Mouse (Mus musculus): ENCODE measurements at regions not wholly inside any gene's neighbourhood (a gene's known extent, or its start where the extent isn't known, plus 50 kb on each side); places are given as distances from the start of the nearest gene placed in this dataset.
A peak's percentile ranks its signal among the peaks of the same experiment; 100 is the strongest.

DNA sequence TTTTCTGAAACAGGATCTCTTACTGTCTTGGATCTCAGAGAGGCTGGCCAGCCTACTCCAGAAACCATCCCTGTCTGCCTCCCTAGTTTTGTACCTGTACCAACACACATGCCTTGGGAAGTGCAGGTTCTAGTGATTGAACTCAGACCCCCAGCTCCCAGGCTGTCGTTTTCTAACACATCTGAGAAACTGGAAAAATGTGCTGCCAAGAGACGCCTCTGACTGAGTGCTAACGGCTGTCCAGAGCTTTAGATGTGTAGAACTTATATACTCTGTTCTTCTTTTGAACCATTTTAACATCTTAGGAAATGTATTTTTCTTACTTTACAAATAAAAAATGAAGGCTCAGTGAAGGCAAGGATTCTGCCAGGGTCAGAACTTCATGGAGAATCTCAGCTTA is 85.8 kb upstream of the Usp47 start:
- WGBS: 80% methylated on average over 3 of the region's 3 CpGs
- no peak for ATAC-seq (replicated peaks; ENCODE audit: low FRiP score, low read depth)

DNA sequence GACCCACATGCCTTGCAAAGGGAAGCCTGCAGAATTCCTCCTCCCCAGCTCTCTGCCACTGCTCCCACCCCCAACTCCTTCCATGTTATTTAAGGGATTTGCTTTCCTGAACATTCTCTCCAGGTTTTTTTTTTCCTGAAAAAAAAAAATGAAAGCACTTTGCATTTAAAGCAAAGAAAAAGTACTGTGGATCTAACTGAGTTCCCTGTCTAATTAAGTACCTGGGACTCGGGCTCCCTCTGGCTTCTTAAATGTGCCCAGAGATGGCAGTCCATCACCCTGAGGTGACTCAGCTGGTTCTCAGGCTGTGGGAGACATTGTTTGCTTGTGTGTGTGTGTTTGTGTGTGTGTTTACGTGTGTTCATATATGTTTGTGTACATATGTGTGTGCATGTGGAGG is 86.2 kb upstream of the Usp47 start:
- 76% methylated on average over 2 of the region's 2 CpGs for WGBS
- DNase-seq (ENCODE audit: low spot score) (no peak), ATAC-seq (replicated peaks; ENCODE audit: low FRiP score, low read depth) (no peak)
- no peak overlapping the region for H3K4me2 ChIP-seq (ENCODE audit: low read length)
- TF ChIP-seq CTCF (IDR thresholded peaks at IDR 0.05; ENCODE audit: low read depth): peak; percentile 22; the same call in 1 of the 2 replicates
- no peak overlapping the region for H3K27ac ChIP-seq
- no peaks in the 10 kb centered on the region for H3K36me3 ChIP-seq (ENCODE audit: insufficient read depth, low read length)
- no peak overlapping the region for H3K9ac ChIP-seq (ENCODE audit: low read depth, low read length)
- no peak overlapping the region for H3K4me3 ChIP-seq (replicated peaks; ENCODE audit: low read depth, low read length)
- no peaks in the 10 kb centered on the region for H3K4me1 ChIP-seq (replicated peaks; ENCODE audit: insufficient read depth, low read length)
- no peaks in the 10 kb centered on the region for H3K27me3 ChIP-seq (ENCODE audit: insufficient read depth, low read length)
- no peaks in the 10 kb centered on the region for H3K9me3 ChIP-seq (replicated peaks; ENCODE audit: low read length)

More for the DNA sequence above, 85.8 kb upstream of the Usp47 start:
- no peak overlapping the region for H3K9ac ChIP-seq (ENCODE audit: low read depth, low read length)
- no peaks in the 10 kb centered on the region for H3K36me3 ChIP-seq (ENCODE audit: insufficient read depth, low read length)
- H3K4me1 ChIP-seq (replicated peaks; ENCODE audit: insufficient read depth, low read length): no peaks in the 10 kb centered on the region
- TF ChIP-seq CTCF (IDR thresholded peaks at IDR 0.05; ENCODE audit: low read depth): no peak
- no peak overlapping the region for H3K4me2 ChIP-seq (ENCODE audit: low read length)
- no peak for DNase-seq (ENCODE audit: low spot score)
- H3K4me3 ChIP-seq (replicated peaks; ENCODE audit: low read depth, low read length): no peak overlapping the region
- no peaks in the 10 kb centered on the region for H3K9me3 ChIP-seq (replicated peaks; ENCODE audit: low read length)
- H3K27ac ChIP-seq: no peak overlapping the region
- no peaks in the 10 kb centered on the region for H3K27me3 ChIP-seq (ENCODE audit: insufficient read depth, low read length)

DNA sequence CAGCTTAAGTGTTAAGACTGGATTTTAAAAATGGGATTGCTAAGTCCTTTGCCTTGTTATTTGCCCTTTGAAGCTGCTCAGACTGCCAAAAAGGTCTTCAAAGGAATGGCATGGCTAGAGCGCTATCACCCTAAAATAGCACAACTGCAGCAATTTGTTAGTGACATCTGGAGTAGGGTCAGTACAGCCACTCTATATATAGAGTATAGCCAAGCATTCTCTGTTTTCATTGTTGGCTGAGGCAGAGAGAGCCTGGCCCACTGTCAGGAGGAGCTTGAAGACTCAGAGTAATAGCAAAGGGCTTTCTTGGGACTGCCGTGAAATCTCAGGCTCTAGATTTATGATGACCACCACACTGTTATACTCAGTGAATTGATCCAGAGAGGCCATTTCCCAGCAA is 90.6 kb upstream of the Usp47 start:
- no peak overlapping the region for H3K27ac ChIP-seq
- no peaks in the 10 kb centered on the region for H3K4me1 ChIP-seq (replicated peaks; ENCODE audit: insufficient read depth, low read length)
- H3K4me2 ChIP-seq (ENCODE audit: low read length): no peak overlapping the region
- DNase-seq (ENCODE audit: low spot score) (no peak), ATAC-seq (replicated peaks; ENCODE audit: low FRiP score, low read depth) (no peak)
- no peaks in the 10 kb centered on the region for H3K27me3 ChIP-seq (ENCODE audit: insufficient read depth, low read length)
- no peak for TF ChIP-seq CTCF (IDR thresholded peaks at IDR 0.05; ENCODE audit: low read depth)
- H3K36me3 ChIP-seq (ENCODE audit: insufficient read depth, low read length): no peaks in the 10 kb centered on the region
- 50% methylated on average over 2 of the region's 2 CpGs for WGBS
- no peak overlapping the region for H3K4me3 ChIP-seq (replicated peaks; ENCODE audit: low read depth, low read length)
- no peak overlapping the region for H3K9ac ChIP-seq (ENCODE audit: low read depth, low read length)
- no peaks in the 10 kb centered on the region for H3K9me3 ChIP-seq (replicated peaks; ENCODE audit: low read length)

DNA sequence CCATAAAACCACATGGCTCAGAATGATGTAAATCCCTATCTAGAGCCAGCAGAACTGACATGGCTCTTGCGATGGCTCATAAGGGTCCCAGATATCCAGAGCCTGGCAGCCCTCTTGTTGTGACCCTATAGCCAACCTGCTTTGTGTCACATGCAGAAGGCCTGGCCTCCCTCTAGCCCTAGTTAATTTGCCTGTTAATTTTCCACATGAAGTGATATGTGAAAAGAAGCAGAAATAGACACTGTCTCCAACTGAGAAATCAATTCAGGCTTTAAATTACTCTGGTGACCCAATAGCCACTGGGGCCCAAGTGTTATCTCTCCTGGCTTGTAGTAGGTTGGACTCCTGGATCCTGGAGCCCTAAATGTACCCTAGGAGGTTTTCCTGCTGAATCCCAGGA is 103.3 kb upstream of the Usp47 start:
- Histone ChIP-seq H3K36me3 (ENCODE audit: insufficient read depth, low read length) (no peaks in the 10 kb centered on the region), H3K4me1 (replicated peaks; ENCODE audit: insufficient read depth, low read length) (no peaks in the 10 kb centered on the region), H3K27me3 (ENCODE audit: insufficient read depth, low read length) (no peaks in the 10 kb centered on the region), H3K9ac (ENCODE audit: low read depth, low read length) (no peak overlapping the region), H3K9me3 (replicated peaks; ENCODE audit: low read length) (no peaks in the 10 kb centered on the region), H3K4me2 (ENCODE audit: low read length) (no peak overlapping the region), H3K27ac (no peak overlapping the region), H3K4me3 (replicated peaks; ENCODE audit: low read depth, low read length) (no peak overlapping the region)
- TF ChIP-seq CTCF (IDR thresholded peaks at IDR 0.05; ENCODE audit: low read depth): no peak
- WGBS: 90% methylated on average over 1 of the region's 1 CpGs
- DNase-seq (ENCODE audit: low spot score): no peak
- ATAC-seq (replicated peaks; ENCODE audit: low FRiP score, low read depth): no peak

DNA sequence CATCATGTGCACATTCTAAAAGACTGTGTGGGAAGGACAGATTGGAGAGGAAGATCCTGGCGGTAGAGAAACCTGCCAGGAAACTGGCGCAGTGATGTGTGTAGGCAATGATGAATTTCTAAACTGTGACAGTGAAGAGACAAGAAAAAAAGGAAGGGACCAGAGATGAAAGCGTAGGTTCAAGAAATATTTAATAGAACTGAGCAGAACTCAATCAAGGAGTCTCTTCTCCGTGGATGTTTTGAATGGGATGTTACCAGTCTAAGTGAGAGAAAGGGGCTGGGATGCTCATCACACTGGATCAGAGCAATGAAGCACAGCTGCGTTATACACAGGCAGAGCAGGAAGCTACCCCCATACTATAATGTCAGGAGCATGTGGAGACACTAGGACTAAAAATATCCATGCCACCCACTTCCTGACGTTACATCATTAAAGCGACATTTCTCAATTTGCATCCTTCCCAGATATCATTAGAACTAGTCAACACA is 119.5 kb upstream of the Usp47 start:
- no peaks in the 10 kb centered on the region for H3K9me3 ChIP-seq (replicated peaks; ENCODE audit: low read length)
- no peaks in the 10 kb centered on the region for H3K4me1 ChIP-seq (replicated peaks; ENCODE audit: insufficient read depth, low read length)
- DNase-seq (ENCODE audit: low spot score): no peak
- no peaks in the 10 kb centered on the region for H3K27me3 ChIP-seq (ENCODE audit: insufficient read depth, low read length)
- no peaks in the 10 kb centered on the region for H3K36me3 ChIP-seq (ENCODE audit: insufficient read depth, low read length)
- ATAC-seq (replicated peaks; ENCODE audit: low FRiP score, low read depth): no peak
- H3K9ac ChIP-seq (ENCODE audit: low read depth, low read length): no peak overlapping the region
- no peak for TF ChIP-seq CTCF (IDR thresholded peaks at IDR 0.05; ENCODE audit: low read depth)
- H3K27ac ChIP-seq: no peak overlapping the region
- H3K4me3 ChIP-seq (replicated peaks; ENCODE audit: low read depth, low read length): no peak overlapping the region
- 61% methylated on average over 7 of the region's 7 CpGs for WGBS
- no peak overlapping the region for H3K4me2 ChIP-seq (ENCODE audit: low read length)

DNA sequence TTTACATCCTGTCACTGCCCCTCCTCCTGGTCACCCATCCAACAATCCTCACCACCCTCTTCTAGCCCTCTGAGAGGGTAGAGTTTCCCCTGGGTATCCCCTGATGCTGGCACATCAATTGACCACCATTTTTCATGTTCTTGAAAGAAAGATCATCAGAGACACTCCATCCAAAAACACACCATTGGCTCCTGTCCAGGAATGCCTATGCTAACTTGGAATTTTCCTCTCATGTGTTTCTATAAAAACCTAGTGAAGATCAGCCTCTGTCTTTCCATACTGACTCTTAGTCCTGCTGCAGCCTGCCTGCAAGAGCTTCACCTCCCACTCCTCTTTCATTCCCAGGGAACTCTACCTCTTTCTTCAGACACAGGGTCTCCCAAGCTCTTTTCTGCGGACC is 117.2 kb upstream of the Galnt18 start:
- no peak for ATAC-seq (replicated peaks; ENCODE audit: low FRiP score, low read depth)
- Histone ChIP-seq H3K9me3 (replicated peaks; ENCODE audit: low read length) (no peaks in the 10 kb centered on the region), H3K4me2 (ENCODE audit: low read length) (no peak overlapping the region), H3K4me1 (replicated peaks; ENCODE audit: insufficient read depth, low read length) (no peaks in the 10 kb centered on the region), H3K9ac (ENCODE audit: low read depth, low read length) (no peak overlapping the region), H3K27ac (no peak overlapping the region), H3K27me3 (ENCODE audit: insufficient read depth, low read length) (no peaks in the 10 kb centered on the region), H3K4me3 (replicated peaks; ENCODE audit: low read depth, low read length) (no peak overlapping the region), H3K36me3 (ENCODE audit: insufficient read depth, low read length) (no peaks in the 10 kb centered on the region)
- no peak for DNase-seq (ENCODE audit: low spot score)
- TF ChIP-seq CTCF (IDR thresholded peaks at IDR 0.05; ENCODE audit: low read depth): no peak
- 58% methylated on average over 1 of the region's 1 CpGs for WGBS

DNA sequence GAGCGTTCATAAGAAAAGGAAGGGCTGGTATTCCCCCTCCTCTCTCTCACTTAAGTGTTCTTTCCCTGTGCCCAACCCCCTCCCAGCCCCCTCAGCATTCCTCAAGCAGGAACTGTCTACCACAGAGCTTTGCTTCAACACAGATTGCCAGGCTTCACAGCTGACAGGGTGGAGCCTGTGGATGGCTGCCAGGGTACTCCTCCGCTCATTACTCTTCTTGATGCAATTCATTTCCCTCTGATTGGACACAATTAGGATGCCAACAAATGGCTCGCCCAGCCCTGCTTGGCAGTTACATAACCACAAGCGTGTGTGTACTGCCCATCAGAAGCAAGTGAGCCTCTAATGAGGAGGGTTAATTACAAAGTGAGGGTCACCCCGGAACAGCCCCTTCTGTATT is 116.5 kb upstream of the Galnt18 start:
- H3K27me3 ChIP-seq (ENCODE audit: insufficient read depth, low read length): no peaks in the 10 kb centered on the region
- no peak overlapping the region for H3K4me3 ChIP-seq (replicated peaks; ENCODE audit: low read depth, low read length)
- no peaks in the 10 kb centered on the region for H3K4me1 ChIP-seq (replicated peaks; ENCODE audit: insufficient read depth, low read length)
- WGBS: 57% methylated on average over 5 of the region's 5 CpGs
- H3K27ac ChIP-seq: no peak overlapping the region
- DNase-seq (ENCODE audit: low spot score): no peak
- TF ChIP-seq CTCF (IDR thresholded peaks at IDR 0.05; ENCODE audit: low read depth): no peak
- no peak overlapping the region for H3K4me2 ChIP-seq (ENCODE audit: low read length)
- H3K36me3 ChIP-seq (ENCODE audit: insufficient read depth, low read length): no peaks in the 10 kb centered on the region
- H3K9ac ChIP-seq (ENCODE audit: low read depth, low read length): no peak overlapping the region
- ATAC-seq (replicated peaks; ENCODE audit: low FRiP score, low read depth): no peak
- H3K9me3 ChIP-seq (replicated peaks; ENCODE audit: low read length): no peaks in the 10 kb centered on the region
